Mouse (Mus musculus): ENCODE measurements at regions not wholly inside any gene's neighbourhood (a gene's known extent, or its start where the extent isn't known, plus 50 kb on each side); places are given as distances from the start of the nearest gene placed in this dataset.

DNA sequence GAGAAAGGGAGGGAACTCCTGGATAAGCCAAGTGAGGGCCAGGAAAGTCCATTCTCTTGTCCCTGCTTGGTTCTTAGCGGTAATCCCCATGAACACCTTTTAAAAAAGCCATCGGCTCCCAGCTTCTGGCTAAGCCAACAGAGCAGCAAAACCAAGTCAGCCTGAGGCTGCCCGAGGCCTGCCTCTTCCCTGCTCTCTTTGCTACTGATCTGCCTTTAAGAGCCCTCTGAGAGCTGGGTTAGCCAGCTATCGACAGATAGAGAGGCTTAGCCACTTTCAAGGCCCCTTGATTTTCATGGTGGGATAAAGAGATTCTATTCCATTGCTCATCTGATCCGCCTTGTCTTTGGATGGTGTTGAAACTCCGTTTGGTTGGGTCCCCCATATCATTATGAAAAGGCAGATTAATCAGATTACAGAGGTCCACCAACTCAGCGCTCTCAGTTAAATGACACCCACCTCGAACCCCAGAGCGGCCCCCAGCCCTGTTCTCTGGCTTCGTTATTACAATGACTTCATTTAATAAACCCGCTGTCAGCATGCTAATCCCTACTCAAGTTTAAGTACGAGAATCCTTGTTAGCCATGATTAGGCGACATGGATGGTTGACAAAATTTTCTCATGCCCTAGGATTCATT, 66.1 kb downstream of the Slc4a3 start:
- no peak for DNase-seq (ENCODE audit: extremely low read depth, low read depth, low spot score)

DNA sequence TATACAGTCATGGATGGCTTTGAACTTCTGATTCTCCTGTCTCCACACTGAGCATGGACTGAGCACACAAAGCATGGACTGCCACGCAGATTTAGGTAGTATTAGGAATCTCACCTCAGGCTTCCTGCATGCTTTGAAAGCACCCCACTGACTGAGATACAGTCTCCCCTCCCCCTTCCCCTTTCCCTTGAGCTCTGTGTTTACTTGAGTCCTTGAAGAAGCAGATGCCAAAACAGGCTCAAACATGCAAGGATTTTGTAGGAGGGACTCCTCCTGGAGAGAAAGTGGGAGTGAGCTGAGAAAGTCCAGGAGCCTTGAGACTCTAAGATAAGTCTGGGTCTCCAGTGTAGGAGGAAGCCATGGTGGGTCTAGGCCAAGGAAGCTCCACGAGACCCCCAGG, 67.1 kb downstream of the Slc4a3 start:
- no peak for DNase-seq (ENCODE audit: extremely low read depth, low read depth, low spot score)

DNA sequence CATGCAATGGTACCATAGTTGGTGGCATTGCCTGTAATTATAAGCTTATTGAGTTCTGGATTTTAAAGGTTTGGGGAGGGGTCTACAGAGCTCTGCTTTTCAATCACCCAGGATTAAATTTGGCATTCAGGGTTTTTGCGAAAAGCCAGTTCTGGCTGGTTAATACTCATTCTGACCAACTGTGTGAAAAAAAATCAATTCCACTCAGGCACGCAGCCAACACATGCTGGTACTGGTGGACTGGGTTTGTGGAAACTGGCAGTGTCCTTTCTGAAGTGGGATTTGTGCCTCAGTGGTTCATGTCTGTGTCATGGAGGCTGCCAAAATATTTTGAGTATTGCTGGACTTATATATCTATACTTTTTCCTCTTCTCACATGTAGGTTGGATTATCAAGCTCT, 70.9 kb downstream of the Slc4a3 start:
- no peak for DNase-seq (ENCODE audit: extremely low read depth, low read depth, low spot score)

DNA sequence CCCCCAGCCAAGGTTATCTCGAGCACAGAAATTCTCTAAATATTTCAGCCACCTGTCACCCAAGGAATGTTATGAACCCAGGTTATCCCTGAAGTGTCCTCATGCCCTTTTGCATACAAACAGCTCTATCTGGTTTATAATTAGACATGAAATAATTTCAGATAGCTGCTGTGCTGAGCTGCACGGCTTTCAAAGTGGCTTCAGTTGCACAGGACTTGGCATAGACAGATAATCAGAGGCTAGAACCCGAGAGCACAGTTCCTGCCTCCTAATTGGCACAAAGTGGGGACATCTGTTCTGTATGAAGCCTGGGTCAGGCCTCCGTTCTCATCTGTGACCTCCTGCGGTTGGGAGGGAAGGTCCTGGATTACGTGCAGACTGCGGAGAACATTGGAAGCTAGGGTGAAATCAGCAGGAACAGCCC, 72.3 kb downstream of the Slc4a3 start:
- no peak for DNase-seq (ENCODE audit: extremely low read depth, low read depth, low spot score)

DNA sequence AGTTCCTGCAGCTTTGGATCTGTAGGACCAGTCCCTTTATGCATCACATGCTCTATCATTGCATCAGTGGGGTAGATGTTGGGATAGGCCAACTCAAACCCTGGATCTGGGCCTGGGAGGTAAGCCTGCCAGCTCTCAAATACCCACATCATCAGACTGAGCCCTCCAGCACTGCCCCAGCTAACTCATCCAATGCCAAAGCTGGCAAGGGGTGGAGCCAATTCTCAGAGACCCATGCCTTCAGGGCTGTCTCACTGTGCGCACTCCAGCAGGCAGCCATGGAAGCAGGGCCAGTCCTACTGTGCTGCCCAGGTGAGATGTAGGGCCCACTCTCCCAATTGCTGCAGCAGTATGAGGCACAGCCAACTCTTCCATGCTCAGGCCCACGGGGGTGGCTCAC, 84.2 kb downstream of the Slc4a3 start:
- DNase-seq (ENCODE audit: extremely low read depth, low read depth, low spot score), result no peak

DNA sequence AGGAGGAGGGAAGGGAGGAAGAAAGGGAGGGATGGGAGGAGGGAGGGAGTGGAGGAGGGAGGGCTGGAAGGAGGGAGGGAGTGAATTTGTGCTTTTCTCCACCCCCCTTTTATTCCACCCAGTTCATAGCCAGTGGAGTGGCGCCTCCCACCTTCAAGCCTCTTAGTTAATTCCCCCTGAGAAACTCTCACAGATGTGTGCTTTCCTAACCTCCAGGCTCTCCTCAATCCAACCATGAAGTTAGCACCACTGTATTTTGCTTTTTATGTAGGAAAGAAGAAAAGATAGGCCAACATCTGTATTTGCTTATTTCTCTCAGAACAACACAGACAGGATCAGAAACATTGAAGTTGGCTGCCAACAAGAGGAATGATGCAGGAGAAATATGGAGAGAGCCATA, 85.7 kb downstream of the Slc4a3 start:
- no peak for DNase-seq (ENCODE audit: extremely low read depth, low read depth, low spot score)

DNA sequence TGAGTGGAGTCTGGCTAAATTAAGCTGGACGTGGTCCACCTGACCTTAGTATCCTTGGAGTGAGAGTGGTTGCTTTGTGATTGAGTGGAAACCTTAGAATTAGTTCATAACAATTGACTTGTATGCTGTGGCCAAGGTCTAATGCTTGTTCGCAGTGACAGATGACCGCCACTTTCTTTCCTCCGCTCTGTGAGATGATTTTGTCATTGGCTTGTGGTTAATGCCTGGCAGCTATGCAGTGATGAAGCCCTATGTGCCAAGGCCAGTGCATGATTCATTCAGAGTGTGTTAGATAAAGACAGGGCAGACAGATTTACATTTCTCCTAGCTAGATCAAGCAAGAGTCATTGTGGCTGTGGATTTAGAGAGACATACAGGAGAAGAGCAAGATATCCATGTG, 89.5 kb downstream of the Slc4a3 start:
- no peak for DNase-seq (ENCODE audit: extremely low read depth, low read depth, low spot score)

DNA sequence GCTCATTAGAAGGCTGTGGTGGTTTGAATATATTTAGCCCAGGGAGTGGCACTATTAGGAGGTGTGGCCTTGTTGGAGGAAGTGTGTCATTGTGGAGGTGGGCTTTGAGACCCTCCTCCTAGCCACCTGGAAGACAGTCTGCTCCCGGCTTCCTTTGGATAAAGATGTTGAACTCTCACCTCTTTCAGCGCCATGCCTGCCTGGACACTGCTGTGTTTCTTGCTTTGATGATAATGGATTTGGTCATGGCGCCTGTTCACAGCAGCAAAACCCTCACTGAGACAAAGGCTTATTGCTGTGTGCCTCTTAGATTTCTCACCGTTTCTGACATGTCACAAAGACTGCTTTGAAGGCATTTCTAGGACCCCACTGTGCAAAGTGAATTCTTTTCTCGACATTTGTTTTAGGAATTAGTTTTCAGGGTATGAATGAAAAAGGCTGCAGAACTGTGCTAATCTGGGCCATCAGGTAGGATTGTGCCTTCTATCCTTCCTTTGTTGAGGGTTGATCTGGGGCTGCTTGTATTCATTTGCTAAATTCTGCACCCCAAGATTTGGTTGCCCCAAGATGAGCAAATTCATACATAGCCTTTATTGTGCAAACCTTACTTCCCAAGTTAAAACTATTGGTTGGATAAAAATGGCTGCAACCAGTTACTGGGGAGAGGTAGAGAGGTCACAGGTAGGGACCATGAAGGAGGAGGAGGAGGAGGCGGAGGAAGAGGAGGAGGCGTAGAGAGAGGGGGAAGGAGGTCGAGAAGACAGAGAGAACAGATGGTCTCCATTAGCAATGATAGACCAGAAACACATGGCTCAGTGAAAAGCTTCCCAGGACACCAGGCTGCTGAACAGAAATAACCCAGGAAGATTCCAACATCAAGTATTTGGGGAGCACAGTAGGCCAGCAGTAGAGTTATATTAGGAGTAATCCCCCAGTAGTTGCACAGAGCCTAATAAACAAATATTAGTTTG, 93.2 kb downstream of the Slc4a3 start:
- DNase-seq (ENCODE audit: extremely low read depth, low read depth, low spot score), result no peak

DNA sequence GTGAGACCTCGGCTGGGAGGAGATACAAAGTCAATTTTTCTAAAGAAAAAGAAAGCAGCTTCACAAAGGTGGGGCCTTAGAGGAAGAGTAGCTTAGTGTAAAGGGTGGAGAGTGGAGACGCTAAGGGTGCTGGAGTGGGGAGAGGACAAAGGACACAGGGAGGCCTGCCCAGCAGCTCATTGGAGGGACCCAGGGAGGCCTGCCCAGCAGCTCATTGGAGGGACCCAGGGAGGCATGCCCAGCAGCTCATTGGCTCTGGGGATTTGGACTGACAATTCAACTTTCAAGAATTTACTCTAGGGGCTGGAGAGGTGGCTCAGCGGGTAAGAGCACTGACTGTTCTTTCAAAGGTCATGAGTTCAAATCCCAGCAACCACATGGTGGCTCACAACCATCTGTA, 96.4 kb downstream of the Slc4a3 start:
- no peak for DNase-seq (ENCODE audit: extremely low read depth, low read depth, low spot score)

DNA sequence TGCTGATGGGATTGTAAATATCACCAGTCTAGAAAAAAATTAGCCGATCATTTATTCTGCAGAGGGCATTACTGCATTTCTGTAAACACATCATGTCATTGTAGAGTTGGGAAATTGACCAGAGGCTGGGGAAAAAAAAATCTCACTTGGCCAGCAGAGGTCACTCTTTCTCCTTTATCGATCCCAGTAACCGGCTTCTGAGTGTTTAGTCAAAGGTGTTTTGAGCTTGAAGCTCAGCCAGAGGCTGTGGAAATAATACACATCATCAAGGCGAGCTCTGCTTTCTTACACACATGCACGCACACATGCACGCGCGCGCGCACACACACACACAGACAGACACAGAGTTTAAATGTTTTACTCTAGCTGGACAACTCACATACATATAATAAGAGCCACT, 106.5 kb downstream of the Slc4a3 start:
- DNase-seq (ENCODE audit: extremely low read depth, low read depth, low spot score), result no peak

DNA sequence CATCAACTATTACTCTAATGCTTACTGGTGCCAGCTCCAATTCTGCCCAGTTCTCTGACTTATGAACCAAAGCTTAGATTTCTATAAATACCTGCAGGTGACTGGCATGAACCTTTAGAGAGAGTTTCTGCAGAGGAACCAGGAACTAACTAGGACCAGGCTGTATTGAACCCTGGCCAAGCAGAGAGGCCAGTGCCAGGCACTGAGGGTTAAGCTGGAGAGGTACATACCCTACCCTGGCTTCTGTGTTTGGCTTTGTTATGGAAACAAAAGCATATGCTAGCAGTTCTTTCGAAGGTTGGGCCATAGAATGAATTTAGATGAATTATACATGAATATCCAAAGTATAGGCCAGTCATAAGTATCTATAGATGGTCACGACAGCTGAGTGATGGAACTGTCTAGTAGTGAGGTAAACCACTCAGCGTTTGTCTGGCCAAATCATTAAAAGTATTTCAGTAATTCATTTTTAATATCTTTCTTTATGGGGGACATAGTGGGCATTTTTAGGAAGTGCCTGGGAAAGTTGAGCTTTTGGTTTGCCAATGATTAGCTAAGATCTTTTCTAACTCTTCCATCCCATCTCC, 107.0 kb downstream of the Slc4a3 start:
- no peak for DNase-seq (ENCODE audit: extremely low read depth, low read depth, low spot score)

DNA sequence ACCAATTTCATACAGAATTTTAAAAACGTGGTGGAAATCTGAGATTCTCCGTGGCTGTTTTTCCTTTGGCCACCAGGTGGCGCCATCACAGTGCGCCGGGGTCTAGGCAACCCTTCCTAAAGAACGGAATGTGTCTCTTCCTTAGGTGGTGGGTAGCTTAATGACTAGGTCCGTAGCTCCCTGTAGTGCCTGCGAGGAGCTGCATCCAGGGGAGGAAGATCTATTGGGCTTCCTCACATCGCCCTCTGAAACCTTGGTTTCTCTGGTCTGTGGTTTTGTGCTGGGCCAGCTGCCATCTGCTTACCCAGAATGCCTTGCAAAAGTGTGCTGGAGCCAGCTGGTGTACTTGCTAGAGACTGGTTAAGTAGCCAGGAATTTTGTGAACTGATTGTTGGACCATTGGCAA, 107.6 kb downstream of the Slc4a3 start:
- DNase-seq (ENCODE audit: extremely low read depth, low read depth, low spot score), result no peak

DNA sequence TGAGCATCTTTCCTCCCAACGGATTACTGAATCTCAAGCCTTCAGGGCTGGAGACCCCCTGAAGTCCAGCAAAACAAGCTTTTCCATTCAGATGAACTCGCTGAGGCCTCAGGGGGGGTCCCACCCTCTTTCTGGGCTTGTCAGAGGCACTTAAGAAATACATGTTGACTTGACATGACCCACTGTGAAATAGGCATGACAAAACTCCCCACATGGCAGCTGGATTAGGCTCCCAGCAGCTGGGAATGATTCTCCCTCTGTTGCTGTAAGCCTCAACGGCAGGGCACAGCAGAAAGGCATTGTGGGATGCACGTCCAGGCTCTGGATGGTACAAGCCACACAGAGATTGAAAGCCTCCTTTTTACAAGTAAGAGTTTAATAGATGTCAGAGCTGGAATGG, 110.5 kb downstream of the Slc4a3 start:
- no peak for DNase-seq (ENCODE audit: extremely low read depth, low read depth, low spot score)

DNA sequence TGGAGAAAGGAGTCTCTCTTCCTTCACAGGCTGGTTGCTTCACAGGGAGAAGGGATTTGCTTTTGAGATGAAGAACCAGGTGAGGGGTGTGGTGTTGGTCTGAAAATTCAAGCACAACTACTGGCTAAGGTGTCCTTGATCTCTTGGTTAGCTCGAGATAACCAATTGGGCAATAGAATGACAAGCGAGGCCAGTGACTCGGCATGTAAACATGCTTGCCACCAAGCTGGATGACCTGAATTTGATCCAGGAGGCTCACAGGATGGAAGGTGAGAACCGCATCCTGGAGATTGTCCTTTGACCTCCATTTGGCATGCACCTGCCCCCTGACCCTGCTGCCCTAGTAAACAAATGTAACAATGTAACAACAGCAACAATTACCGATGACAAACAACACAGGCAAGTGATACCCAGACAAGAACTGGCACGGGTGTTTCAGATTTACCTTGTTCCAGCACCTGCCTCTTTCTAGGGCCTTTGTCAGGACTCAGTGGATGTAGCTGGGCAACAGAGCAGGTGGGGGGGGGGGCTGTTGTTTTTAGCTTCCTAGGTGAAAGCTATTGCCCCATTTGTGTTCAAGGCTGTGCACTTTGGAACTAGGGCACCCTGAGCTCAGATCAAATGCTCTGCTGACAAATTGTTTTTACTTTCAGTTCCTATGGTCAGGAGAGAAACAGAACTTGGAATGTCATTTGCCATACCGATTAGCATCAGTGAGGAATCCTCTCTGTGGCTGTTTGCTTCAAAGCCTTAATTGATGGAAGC, 114.5 kb downstream of the Slc4a3 start:
- no peak for DNase-seq (ENCODE audit: extremely low read depth, low read depth, low spot score)

DNA sequence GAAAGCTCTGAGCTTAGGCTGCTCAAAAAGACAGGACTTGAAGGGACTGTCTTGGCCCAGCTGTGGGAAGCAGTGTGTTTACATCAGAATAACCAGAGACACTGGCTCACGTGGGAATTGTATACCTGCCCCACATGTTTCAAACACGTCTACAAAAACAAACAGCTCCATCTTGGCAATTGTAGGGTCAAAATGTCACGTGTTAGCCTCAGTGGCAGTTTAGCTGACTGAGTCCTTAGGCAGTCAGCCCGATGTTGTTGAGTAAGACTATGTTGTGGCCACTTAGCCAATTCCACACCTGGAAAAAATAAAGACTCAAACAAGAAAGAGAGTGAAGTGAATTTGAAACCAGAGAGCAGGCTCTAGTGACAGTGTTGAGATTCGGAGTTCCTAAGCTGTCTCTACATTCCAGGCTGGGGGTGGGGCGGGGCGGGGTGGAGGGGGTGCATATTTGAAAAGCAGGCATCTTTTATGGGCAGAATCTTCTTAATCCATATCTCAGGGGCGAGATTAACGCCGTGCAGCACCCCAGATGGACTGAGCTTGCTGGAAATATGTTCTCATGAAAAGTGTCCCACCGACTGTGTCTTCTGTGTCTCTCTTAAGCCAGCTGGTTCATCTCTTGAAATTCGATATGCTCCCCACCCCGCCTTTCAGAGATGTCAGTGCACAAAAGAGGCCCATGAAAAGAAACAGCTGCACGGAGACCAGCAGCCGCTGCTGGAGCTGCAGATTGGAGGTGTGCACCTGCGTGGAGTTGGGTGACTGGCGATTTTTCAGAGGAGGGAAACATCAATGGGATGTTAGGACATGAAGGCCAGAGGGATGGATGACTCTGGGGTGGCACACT, 116.3 kb downstream of the Slc4a3 start:
- DNase-seq (ENCODE audit: extremely low read depth, low read depth, low spot score), result no peak

DNA sequence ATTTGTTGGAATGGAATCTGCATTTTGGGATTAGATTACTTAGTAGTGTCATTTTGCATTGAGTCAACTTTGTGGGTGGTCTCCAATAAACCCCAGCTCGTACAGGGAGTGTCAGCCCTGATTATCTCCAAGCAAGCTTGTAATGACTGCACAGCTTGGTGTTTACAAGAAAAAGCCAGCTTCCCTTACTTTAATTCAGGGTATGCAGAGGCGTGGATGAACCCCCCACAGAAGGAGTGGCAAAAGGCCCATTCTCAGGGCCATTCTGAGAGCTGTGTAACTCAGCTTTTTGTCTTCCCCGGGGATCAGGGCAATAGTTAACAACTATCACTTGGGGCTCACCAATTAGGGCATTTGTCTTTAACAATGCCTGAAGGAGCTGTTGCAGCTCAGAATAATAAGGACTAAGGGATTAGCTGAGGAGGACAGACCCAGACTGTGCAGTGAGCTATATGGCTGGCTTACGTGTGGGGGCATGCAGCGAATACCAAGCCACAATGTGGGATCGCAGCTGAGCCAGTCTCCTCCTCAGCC, 121.7 kb downstream of the Slc4a3 start:
- DNase-seq (ENCODE audit: extremely low read depth, low read depth, low spot score), result no peak

DNA sequence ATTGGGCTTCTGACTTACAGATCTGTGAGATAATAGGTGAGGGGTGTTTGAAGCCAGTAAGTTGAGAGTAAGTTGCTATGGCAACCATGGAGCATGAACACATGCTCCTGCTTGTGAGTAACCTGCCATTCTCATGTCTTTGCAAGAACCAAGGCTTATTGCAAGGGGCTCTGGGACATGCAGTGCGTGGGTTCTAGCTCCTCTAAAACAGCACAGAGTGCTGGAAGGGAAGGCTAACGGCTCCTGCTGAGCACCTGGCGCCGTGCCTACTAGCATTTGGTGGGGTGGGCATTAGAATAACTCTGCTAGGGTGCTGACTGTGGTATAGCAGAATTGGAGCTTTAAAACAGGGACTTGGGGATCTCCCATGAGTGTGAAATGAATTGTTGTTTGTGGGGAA, 130.2 kb downstream of the Slc4a3 start:
- no peak for DNase-seq (ENCODE audit: extremely low read depth, low read depth, low spot score)

DNA sequence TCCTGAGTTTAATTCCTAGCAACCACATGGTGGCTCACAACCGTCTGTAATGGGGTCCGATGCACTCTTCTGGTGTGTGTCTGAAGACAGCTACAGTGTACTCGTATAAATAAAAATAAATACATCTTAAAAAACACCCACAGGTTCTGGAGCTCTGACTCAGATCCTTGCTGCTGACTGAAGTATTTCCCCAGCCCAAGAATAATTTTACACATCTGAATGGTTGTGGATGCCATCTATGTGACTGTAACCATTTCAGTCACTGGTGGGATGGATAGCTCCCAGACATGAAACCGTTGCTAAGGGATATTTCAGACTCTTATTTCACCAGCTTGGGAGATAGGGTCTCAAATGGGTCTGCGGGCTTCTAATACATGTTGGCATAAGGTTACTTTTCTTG, 131.6 kb downstream of the Slc4a3 start:
- no peak for DNase-seq (ENCODE audit: extremely low read depth, low read depth, low spot score)

DNA sequence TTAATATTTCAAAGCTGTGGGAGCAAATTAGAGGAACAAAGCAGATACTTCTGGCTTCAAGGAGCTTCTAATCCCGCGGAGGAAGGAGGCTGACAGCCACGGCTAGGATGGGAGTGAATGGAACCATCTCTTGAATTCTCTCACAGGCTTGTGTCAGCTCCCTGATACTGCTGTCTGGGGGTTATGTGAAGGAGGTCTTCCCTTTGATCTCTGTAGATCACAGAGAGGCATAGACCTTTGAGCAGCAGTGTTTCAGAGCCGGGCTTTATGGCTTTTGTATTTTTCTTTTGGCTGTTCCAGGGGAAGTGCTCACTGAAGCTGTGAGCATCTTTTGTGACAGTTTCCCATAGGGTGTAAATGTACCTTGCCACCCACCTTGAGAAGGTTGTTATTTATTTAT, 132.2 kb downstream of the Slc4a3 start:
- DNase-seq (ENCODE audit: extremely low read depth, low read depth, low spot score), result no peak

DNA sequence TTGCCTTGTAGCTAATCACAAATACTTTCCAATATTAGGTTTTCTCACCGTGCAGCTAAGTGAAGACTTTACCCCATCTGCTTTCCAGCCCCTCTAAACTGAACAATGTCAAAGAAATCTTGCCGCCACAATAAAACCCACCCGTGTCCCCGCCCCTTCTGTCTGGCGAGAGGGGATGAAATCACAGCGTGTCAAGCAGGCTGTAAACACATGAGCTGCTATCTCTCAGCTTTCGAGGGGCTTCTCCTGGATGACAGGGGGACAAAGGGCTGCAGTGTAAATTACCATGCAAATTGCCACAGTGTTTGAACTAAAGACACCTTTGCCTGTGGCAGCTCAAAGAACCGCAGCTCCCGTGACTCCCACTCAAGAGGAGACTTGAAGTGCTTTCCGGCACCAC, 134.3 kb downstream of the Slc4a3 start:
- DNase-seq (ENCODE audit: extremely low read depth, low read depth, low spot score), result no peak
